Mouse (Mus musculus) heart, postnatal 0 days (tissue): ENCODE results near the gene Lhb.

Experiments used
- CTCF ChIP-seq: IDR thresholded peaks from 2 replicates; pipeline ENCODE4 v1.5.1; 2016; ENCODE audit warnings: antibody characterized with exemption, control low read depth, low read depth
- EP300 ChIP-seq: IDR thresholded peaks from 2 replicates; pipeline ENCODE4 v1.6.1; 2016; ENCODE audit warnings: antibody characterized with exemption, low read depth

DNA sequence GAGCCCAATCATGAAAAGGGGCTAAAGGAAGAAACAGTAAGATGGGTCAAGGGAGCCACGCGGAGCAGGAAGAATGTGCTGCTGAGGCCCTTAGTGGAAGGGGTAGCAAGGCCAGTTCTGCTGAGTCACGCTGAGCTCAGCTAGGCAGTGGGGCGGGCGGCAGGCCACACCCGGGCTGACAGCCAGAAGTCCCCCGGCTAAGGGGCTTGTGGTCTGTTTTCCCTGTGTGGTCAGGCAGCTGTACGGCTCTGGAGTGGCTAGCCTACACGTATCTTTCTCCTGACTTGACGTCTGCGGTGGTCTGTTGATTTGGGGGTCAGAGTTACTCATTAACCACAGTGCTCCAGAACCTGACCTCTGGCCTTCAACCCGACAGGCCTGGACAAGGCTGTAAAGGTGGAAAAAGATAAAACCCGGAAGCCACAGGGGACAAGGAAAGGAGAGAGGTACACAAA lies 40.3 kb downstream of the Lhb start:
- TF ChIP-seq CTCF (no peak), EP300 (0 out of 2 replicates have a peak, but pooled peaks have one; percentile 46)
